Mouse (Mus musculus) midbrain, embryonic 15.5 days (tissue): ENCODE data around the gene Pxmp4. TPM values are rescaled to one million over a fixed set of nuclear protein-coding genes. Genes with fewer than 3 reads are reported as not detected.
A peak's percentile ranks its signal among the peaks of the same experiment; 100 is the strongest.

Source experiments
- ATAC-seq: fragments of 200-750 bp; cut with Nextera tagmentation; replicated peaks from 2 replicates; pipeline ENCODE4 v1.8.0; 2017; ENCODE audit warnings: moderate TSS enrichment
- H3K27ac ChIP-seq: fragments of 300-500 bp; sonication (generic); 2 replicates; pipeline ENCODE4 v1.5.1; 2015; ENCODE audit warnings: mild to moderate bottlenecking, inconsistent platforms
- H3K27me3 ChIP-seq: fragments of 300-500 bp; sonication (generic); replicated peaks from 2 replicates; pipeline ENCODE4 v1.6.1; 2015; ENCODE audit warnings: inconsistent platforms
- H3K36me3 ChIP-seq: fragments of 300-500 bp; sonication (generic); replicated peaks from 2 replicates; pipeline ENCODE4 v1.6.1; 2015; ENCODE audit warnings: inconsistent platforms
- H3K4me1 ChIP-seq: fragments of 300-500 bp; sonication (generic); 2 replicates; pipeline ENCODE4 v1.6.1; 2015; ENCODE audit warnings: inconsistent platforms
- H3K4me2 ChIP-seq: fragments of 300-500 bp; sonication (generic); 2 replicates; pipeline ENCODE4 v1.6.1; 2015; ENCODE audit warnings: inconsistent platforms, mild to moderate bottlenecking, moderate library complexity
- H3K4me3 ChIP-seq: fragments of 300-500 bp; sonication (generic); 2 replicates; pipeline ENCODE4 v1.5.1; 2015; ENCODE audit warnings: mild to moderate bottlenecking, inconsistent platforms
- H3K9ac ChIP-seq: fragments of 300-500 bp; sonication (generic); 2 replicates; pipeline ENCODE4 v1.6.1; 2015; ENCODE audit warnings: mild to moderate bottlenecking, inconsistent platforms
- H3K9me3 ChIP-seq: fragments of 300-500 bp; sonication (generic); 2 replicates; pipeline ENCODE4 v1.6.1; 2016; ENCODE audit warnings: inconsistent platforms
- WGBS: fragments of 180-500 bp; shearing (Covaris S2); methylation state at CpG from one replicate; pipeline ENCODE4 v1.1.7; 2015; ENCODE audit warnings: mixed read lengths; 5-methylcytosine and 5-hydroxymethylcytosine counted together
- polyA plus RNA-seq: library from polyadenylated mRNA; unstranded; fragments of >200 nt; fragmentation: Nextera tagmentation; extraction: Ambion mirVana; gene quantifications from 2 replicates; pipeline ENCODE4 v1.2.1, GENCODE M21; 2015

Pxmp4 gene
- polyA plus RNA-seq, 1 experiment from 2014 or later = 15.9 TPM

- Histone ChIP-seq H3K27ac (no peak overlapping the region), H3K27me3 (no peaks in the 10 kb centered on the region), H3K9ac (no peak overlapping the region), H3K4me1 (no peaks in the 10 kb centered on the region), H3K9me3 (no peaks in the 10 kb centered on the region), H3K4me2 (no peak overlapping the region), H3K4me3 (no peak overlapping the region), H3K36me3 (peaks cover 36% of the 10 kb centered on the region)
- no peak for ATAC-seq
- WGBS = 91% methylated on average over 5 of the region's 5 CpGs
Observed at GRCm38 (mm10) chr2:154633039-154633742, 29.7 kb upstream of the Pxmp4 start.

- Histone ChIP-seq H3K4me2 (no peak overlapping the region), H3K4me1 (no peaks in the 10 kb centered on the region), H3K27ac (no peak overlapping the region), H3K36me3 (peaks cover 28% of the 10 kb centered on the region; the same call in 1 of the 2 replicates), H3K9me3 (no peaks in the 10 kb centered on the region), H3K9ac (no peak overlapping the region), H3K4me3 (no peak overlapping the region), H3K27me3 (no peaks in the 10 kb centered on the region)
- 94% methylated on average over 16 of the region's 16 CpGs for WGBS
- no peak for ATAC-seq
Observed at GRCm38 (mm10) chr2:154632203-154632780, 28.8 kb upstream of the Pxmp4 start.

- Histone ChIP-seq H3K4me3 (no peak overlapping the region), H3K9ac (no peak overlapping the region), H3K4me1 (no peaks in the 10 kb centered on the region), H3K9me3 (no peaks in the 10 kb centered on the region), H3K27ac (no peak overlapping the region), H3K4me2 (no peak overlapping the region), H3K36me3 (peaks cover 18% of the 10 kb centered on the region; the same call in 1 of the 2 replicates), H3K27me3 (no peaks in the 10 kb centered on the region)
- ATAC-seq = no peak
- WGBS = 83% methylated on average over 5 of the region's 5 CpGs
Observed at GRCm38 (mm10) chr2:154630531-154630930, 27.0 kb upstream of the Pxmp4 start.

- Histone ChIP-seq H3K4me3 (no peak overlapping the region), H3K27ac (no peak overlapping the region), H3K4me1 (no peaks in the 10 kb centered on the region), H3K9ac (no peak overlapping the region), H3K27me3 (no peaks in the 10 kb centered on the region), H3K4me2 (no peak overlapping the region), H3K9me3 (no peaks in the 10 kb centered on the region), H3K36me3 (peaks cover 26% of the 10 kb centered on the region; the same call in 1 of the 2 replicates)
- ATAC-seq = no peak
Observed at GRCm38 (mm10) chr2:154624137-154624536, 20.6 kb upstream of the Pxmp4 start.

- H3K4me3 ChIP-seq = no peak overlapping the region
- no peak overlapping the region for H3K27ac ChIP-seq
- ATAC-seq = no peak
- peaks cover 20% of the 10 kb centered on the region; the same call in 1 of the 2 replicates for H3K36me3 ChIP-seq
- H3K9ac ChIP-seq = no peak overlapping the region
- no peak overlapping the region for H3K4me2 ChIP-seq
- no peaks in the 10 kb centered on the region for H3K27me3 ChIP-seq
- no peaks in the 10 kb centered on the region for H3K9me3 ChIP-seq
- WGBS = 88% methylated on average over 5 of the region's 5 CpGs
- no peaks in the 10 kb centered on the region for H3K4me1 ChIP-seq
Observed at GRCm38 (mm10) chr2:154621684-154622083, 18.2 kb upstream of the Pxmp4 start.

- no peak overlapping the region for H3K4me3 ChIP-seq
- no peaks in the 10 kb centered on the region for H3K27me3 ChIP-seq
- WGBS = 88% methylated on average over 3 of the region's 3 CpGs
- peaks cover 23% of the 10 kb centered on the region for H3K4me1 ChIP-seq
- ATAC-seq = no peak
- no peak overlapping the region for H3K4me2 ChIP-seq
- no peaks in the 10 kb centered on the region for H3K36me3 ChIP-seq
- H3K27ac ChIP-seq = no peak overlapping the region
- H3K9me3 ChIP-seq = no peaks in the 10 kb centered on the region
- H3K9ac ChIP-seq = no peak overlapping the region
Observed at GRCm38 (mm10) chr2:154617061-154617460, 13.6 kb upstream of the Pxmp4 start.

- no peak overlapping the region for H3K27ac ChIP-seq
- ATAC-seq = no peak
- no peaks in the 10 kb centered on the region for H3K27me3 ChIP-seq
- H3K4me2 ChIP-seq = no peak overlapping the region
- H3K9ac ChIP-seq = no peak overlapping the region
- H3K9me3 ChIP-seq = no peaks in the 10 kb centered on the region
- 93% methylated on average over 5 of the region's 5 CpGs for WGBS
- no peak overlapping the region for H3K4me3 ChIP-seq
- H3K36me3 ChIP-seq = no peaks in the 10 kb centered on the region
- H3K4me1 ChIP-seq = peaks cover 23% of the 10 kb centered on the region
Observed at GRCm38 (mm10) chr2:154615674-154616073, 12.2 kb upstream of the Pxmp4 start.

GRCm38 (mm10) chr2:154614841-154615576 is 11.5 kb upstream of the Pxmp4 start:
- WGBS = 64% methylated on average over 19 of the region's 19 CpGs
- Histone ChIP-seq H3K4me2 (peak overlapping the region; percentile 61), H3K4me1 (peaks cover 23% of the 10 kb centered on the region), H3K9me3 (no peaks in the 10 kb centered on the region), H3K27ac (peak overlapping the region; percentile 97), H3K9ac (no peak overlapping the region), H3K27me3 (no peaks in the 10 kb centered on the region), H3K4me3 (no peak overlapping the region), H3K36me3 (no peaks in the 10 kb centered on the region)
- no peak for ATAC-seq

GRCm38 (mm10) chr2:154613118-154614115 is 9.9 kb upstream of the Pxmp4 start, which contains the start of the genes Zfp341 and 4930519P11Rik:
Gene Zfp341, plus strand, starts transcription at chr2:154613297.
Gene 4930519P11Rik, minus strand, starts transcription at chr2:154613437.
- no peaks in the 10 kb centered on the region for H3K9me3 ChIP-seq
- no peaks in the 10 kb centered on the region for H3K36me3 ChIP-seq
- WGBS = 0% methylated on average over 85 of the region's 98 CpGs
- H3K4me3 ChIP-seq = peak within 1 kb of the TSS; percentile 56
- H3K9ac ChIP-seq = peak within 1 kb of the TSS; percentile 73
- ATAC-seq = peak; percentile 93
- H3K27ac ChIP-seq = peak within 1 kb of the TSS; percentile 97
- H3K27me3 ChIP-seq = no peaks in the 10 kb centered on the region; the same call in 1 of the 2 replicates
- H3K4me2 ChIP-seq = peak within 1 kb of the TSS; percentile 61
- peaks cover 23% of the 10 kb centered on the region for H3K4me1 ChIP-seq

GRCm38 (mm10) chr2:154609050-154609767 is 5.7 kb upstream of the Pxmp4 start:
- Histone ChIP-seq H3K4me3 (no peak overlapping the region), H3K27me3 (no peaks in the 10 kb centered on the region; the same call in 1 of the 2 replicates), H3K4me2 (no peak overlapping the region), H3K9ac (no peak overlapping the region), H3K9me3 (no peaks in the 10 kb centered on the region), H3K36me3 (no peaks in the 10 kb centered on the region), H3K27ac (no peak overlapping the region), H3K4me1 (peaks cover 11% of the 10 kb centered on the region)
- ATAC-seq = no peak
- WGBS = 74% methylated on average over 10 of the region's 10 CpGs

- WGBS = 69% methylated on average over 1 of the region's 1 CpGs
- H3K4me1 ChIP-seq = peaks cover 11% of the 10 kb centered on the region
- H3K4me3 ChIP-seq = no peak overlapping the region
- H3K27me3 ChIP-seq = no peaks in the 10 kb centered on the region; the same call in 1 of the 2 replicates
- no peak for ATAC-seq
- H3K27ac ChIP-seq = no peak overlapping the region
- no peak overlapping the region for H3K4me2 ChIP-seq
- no peak overlapping the region for H3K9ac ChIP-seq
- H3K9me3 ChIP-seq = no peaks in the 10 kb centered on the region
- H3K36me3 ChIP-seq = no peaks in the 10 kb centered on the region
Observed at GRCm38 (mm10) chr2:154606965-154607364, 3.5 kb upstream of the Pxmp4 start.
